Mouse (Mus musculus) cortical plate, adult 2 months (tissue): ENCODE measurements around the gene Usp10.
A peak's percentile ranks its signal among the peaks of the same experiment; 100 is the strongest.

Experiments used
- CTCF ChIP-seq: fragments of 200-500 bp; IDR thresholded peaks from 2 replicates; pipeline ENCODE4 v1.5.1; 2011; ENCODE audit warnings: mild to moderate bottlenecking, control low read depth, low read length; ENCODE audit not compliant: insufficient read depth; ENCODE audit errors: extremely low read depth
- POLR2A ChIP-seq: fragments of 200-500 bp; IDR thresholded peaks from 2 replicates; pipeline ENCODE4 v1.6.1; 2011; ENCODE audit warnings: mild to moderate bottlenecking, low read length, control low read depth; ENCODE audit not compliant: insufficient read depth; ENCODE audit errors: extremely low read depth

DNA sequence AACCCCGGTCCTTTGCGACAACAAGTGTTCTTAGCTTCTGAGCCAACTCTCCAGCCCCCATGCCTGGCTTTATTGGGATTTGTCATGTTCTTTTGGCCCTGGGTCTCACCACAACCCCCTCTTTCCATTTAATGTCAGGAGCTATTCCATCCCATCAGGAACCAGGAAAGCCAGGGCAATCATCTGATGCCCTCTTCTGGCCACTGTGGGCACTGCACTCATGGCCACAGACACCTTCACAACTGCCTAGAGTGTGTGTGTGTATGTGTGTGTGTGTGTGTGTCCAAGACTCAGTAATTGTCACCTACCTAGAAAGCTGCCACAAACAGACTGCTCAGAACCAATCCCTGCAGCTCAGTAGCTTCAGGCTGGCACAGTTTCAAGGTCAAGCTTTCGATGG, 23.0 kb upstream of the Usp10 start:
- TF ChIP-seq CTCF (peak; percentile 48), POLR2A (no peak)
